Mouse (Mus musculus): ENCODE results near the gene Vmn2r40.
"Not testable (repeated sequence)": the region's sequence is repeated elsewhere in the genome, so short reads cannot be mapped to it uniquely, and the experiment has no call there.

Vmn2r40 gene

GRCm38 (mm10) chr7:8931335-8931734, at the start of gene Vmn2r40:
Vmn2r40 (minus strand) TSS chr7:8931435.
- DNase-seq (ENCODE audit: low read depth, low spot score); H3K36me3 ChIP-seq (ENCODE audit: control insufficient read depth, insufficient read depth, low read length, poor library complexity, severe bottlenecking); H3K27me3 ChIP-seq (ENCODE audit: control insufficient read depth, insufficient read depth, low read length, poor library complexity, severe bottlenecking): not testable (repeated sequence)

All from splenic B cell, adult 2 months (primary cell).